Mouse (Mus musculus): ENCODE measurements around the gene Yeats4. TPM values are rescaled to one million over a fixed set of nuclear protein-coding genes. Genes with fewer than 3 reads are reported as not detected.

The Yeats4 gene
- polyA plus RNA-seq (2014; fragmentation: Nextera tagmentation; extraction: Ambion mirVana): 66.4 and 75.9 TPM in 2 replicates

GRCm38 (mm10) chr10:117224102-117224990, at the start of gene Yeats4:
TSS of gene Yeats4 (minus strand) at chr10:117224507.
- H3K27me3 ChIP-seq (ENCODE audit: control insufficient read depth, insufficient read depth, low read length): no peaks in the 10 kb centered on the region
- peak; percentile 95 for ATAC-seq (replicated peaks; ENCODE audit: insufficient number of reproducible peaks, low FRiP score, low TSS enrichment)
- H3K4me3 ChIP-seq (ENCODE audit: low read depth, low read length): peak within 1 kb of the TSS; percentile 67
- peak within 1 kb of the TSS; percentile 91 for H3K9ac ChIP-seq (ENCODE audit: low read depth, low read length)
- no peaks in the 10 kb centered on the region for H3K9me3 ChIP-seq (replicated peaks; ENCODE audit: control insufficient read depth, low read length)
- H3K27ac ChIP-seq (ENCODE audit: low read depth, low read length): peak within 1 kb of the TSS; percentile 95
- WGBS (ENCODE audit: insufficient replicate concordance): 1% methylated on average over 63 of the region's 63 CpGs
- peaks cover 7% of the 10 kb centered on the region; the same call in 1 of the 2 replicates for H3K4me1 ChIP-seq (ENCODE audit: control insufficient read depth, insufficient read depth, low read length)
- H3K36me3 ChIP-seq (ENCODE audit: control insufficient read depth, insufficient read depth, low read length): peaks cover 10% of the 10 kb centered on the region
- peak within 1 kb of the TSS; percentile 93 for H3K4me2 ChIP-seq

DNA sequence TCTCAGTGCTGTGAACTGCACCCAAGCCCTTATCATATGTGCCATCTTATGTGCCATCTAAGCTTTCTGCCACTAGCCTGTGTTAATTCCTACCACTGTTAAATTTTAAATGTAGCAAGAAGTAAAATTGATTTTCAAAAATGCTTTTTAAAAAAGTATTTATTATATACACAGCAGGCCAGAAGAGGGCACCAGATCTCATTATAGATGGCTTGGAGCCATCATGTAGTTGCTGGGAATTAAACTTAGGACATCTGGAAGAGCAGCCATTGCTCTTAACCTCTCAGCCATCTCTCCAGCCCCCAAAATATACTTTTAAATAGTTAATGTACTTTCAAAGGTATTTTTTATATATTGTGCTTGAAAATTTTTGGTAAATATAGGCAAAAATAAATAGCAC, 47.7 kb upstream of the Yeats4 start:
- Histone ChIP-seq H3K27me3 (ENCODE audit: control insufficient read depth, insufficient read depth, low read length) (no peaks in the 10 kb centered on the region), H3K4me2 (no peak overlapping the region), H3K9me3 (replicated peaks; ENCODE audit: control insufficient read depth, low read length) (no peaks in the 10 kb centered on the region), H3K4me1 (ENCODE audit: control insufficient read depth, insufficient read depth, low read length) (no peaks in the 10 kb centered on the region), H3K9ac (ENCODE audit: low read depth, low read length) (no peak overlapping the region), H3K36me3 (ENCODE audit: control insufficient read depth, insufficient read depth, low read length) (no peaks in the 10 kb centered on the region), H3K4me3 (ENCODE audit: low read depth, low read length) (no peak overlapping the region), H3K27ac (ENCODE audit: low read depth, low read length) (no peak overlapping the region)
- no peak for ATAC-seq (replicated peaks; ENCODE audit: insufficient number of reproducible peaks, low FRiP score, low TSS enrichment)

DNA sequence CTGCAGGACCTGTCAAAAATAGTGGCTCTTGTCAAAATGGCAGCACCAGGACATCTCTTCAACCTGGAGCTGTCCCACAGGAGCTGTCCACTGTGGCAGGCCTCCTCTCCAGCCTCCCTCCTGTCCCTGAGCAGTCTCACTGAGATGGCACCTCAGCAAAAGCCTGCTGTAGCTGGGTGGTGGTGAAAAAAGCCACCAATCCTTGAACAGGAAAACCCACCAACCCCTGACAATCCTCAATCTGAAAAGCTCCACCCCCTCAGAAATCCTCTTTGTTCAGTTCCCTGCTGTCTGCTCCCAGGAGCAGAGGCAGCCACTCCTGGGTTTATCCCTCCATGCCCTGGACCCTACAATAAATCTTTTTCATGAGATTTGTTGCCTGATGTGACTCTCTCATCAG, 35.6 kb upstream of the Yeats4 start:
- Histone ChIP-seq H3K9ac (ENCODE audit: low read depth, low read length) (no peak overlapping the region), H3K27ac (ENCODE audit: low read depth, low read length) (no peak overlapping the region), H3K27me3 (ENCODE audit: control insufficient read depth, insufficient read depth, low read length) (no peaks in the 10 kb centered on the region), H3K4me2 (no peak overlapping the region), H3K4me1 (ENCODE audit: control insufficient read depth, insufficient read depth, low read length) (no peaks in the 10 kb centered on the region), H3K9me3 (replicated peaks; ENCODE audit: control insufficient read depth, low read length) (0 out of 2 replicates have a peak, but pooled peaks cover 3% of the 10 kb centered on the region), H3K36me3 (ENCODE audit: control insufficient read depth, insufficient read depth, low read length) (no peaks in the 10 kb centered on the region), H3K4me3 (ENCODE audit: low read depth, low read length) (no peak overlapping the region)
- no peak for ATAC-seq (replicated peaks; ENCODE audit: insufficient number of reproducible peaks, low FRiP score, low TSS enrichment)

GRCm38 (mm10) chr10:117238603-117239002, 14.3 kb upstream of the Yeats4 start, which contains the start of gene 9530003J23Rik:
TSS of gene 9530003J23Rik (minus strand) at chr10:117238703.
- peaks cover 3% of the 10 kb centered on the region; the same call in 1 of the 2 replicates for H3K4me1 ChIP-seq (ENCODE audit: control insufficient read depth, insufficient read depth, low read length)
- ATAC-seq (replicated peaks; ENCODE audit: insufficient number of reproducible peaks, low FRiP score, low TSS enrichment): no peak
- no peak within 1 kb of the TSS for H3K4me2 ChIP-seq
- no peak within 1 kb of the TSS for H3K4me3 ChIP-seq (ENCODE audit: low read depth, low read length)
- H3K9me3 ChIP-seq (replicated peaks; ENCODE audit: control insufficient read depth, low read length): no peaks in the 10 kb centered on the region
- WGBS (ENCODE audit: insufficient replicate concordance): 81% methylated on average over 12 of the region's 12 CpGs
- H3K9ac ChIP-seq (ENCODE audit: low read depth, low read length): no peak within 1 kb of the TSS
- H3K27me3 ChIP-seq (ENCODE audit: control insufficient read depth, insufficient read depth, low read length): no peaks in the 10 kb centered on the region
- H3K36me3 ChIP-seq (ENCODE audit: control insufficient read depth, insufficient read depth, low read length): no peaks in the 10 kb centered on the region
- no peak within 1 kb of the TSS for H3K27ac ChIP-seq (ENCODE audit: low read depth, low read length)

GRCm38 (mm10) chr10:117235866-117236265, 11.6 kb upstream of the Yeats4 start:
- no peak for ATAC-seq (replicated peaks; ENCODE audit: insufficient number of reproducible peaks, low FRiP score, low TSS enrichment)
- 41% methylated on average over 11 of the region's 11 CpGs for WGBS (ENCODE audit: insufficient replicate concordance)
- peaks cover 3% of the 10 kb centered on the region; the same call in 1 of the 2 replicates for H3K4me1 ChIP-seq (ENCODE audit: control insufficient read depth, insufficient read depth, low read length)
- H3K36me3 ChIP-seq (ENCODE audit: control insufficient read depth, insufficient read depth, low read length): no peaks in the 10 kb centered on the region
- H3K4me3 ChIP-seq (ENCODE audit: low read depth, low read length): no peak overlapping the region
- no peak overlapping the region for H3K27ac ChIP-seq (ENCODE audit: low read depth, low read length)
- no peak overlapping the region for H3K4me2 ChIP-seq
- H3K9ac ChIP-seq (ENCODE audit: low read depth, low read length): no peak overlapping the region
- H3K27me3 ChIP-seq (ENCODE audit: control insufficient read depth, insufficient read depth, low read length): no peaks in the 10 kb centered on the region
- no peaks in the 10 kb centered on the region for H3K9me3 ChIP-seq (replicated peaks; ENCODE audit: control insufficient read depth, low read length)

- Histone ChIP-seq H3K9me3 (replicated peaks; ENCODE audit: control insufficient read depth, low read length) (no peaks in the 10 kb centered on the region), H3K4me3 (ENCODE audit: low read depth, low read length) (no peak overlapping the region), H3K9ac (ENCODE audit: low read depth, low read length) (no peak overlapping the region), H3K4me1 (ENCODE audit: control insufficient read depth, insufficient read depth, low read length) (peaks cover 3% of the 10 kb centered on the region; the same call in 1 of the 2 replicates), H3K36me3 (ENCODE audit: control insufficient read depth, insufficient read depth, low read length) (no peaks in the 10 kb centered on the region), H3K27me3 (ENCODE audit: control insufficient read depth, insufficient read depth, low read length) (no peaks in the 10 kb centered on the region), H3K27ac (ENCODE audit: low read depth, low read length) (no peak overlapping the region), H3K4me2 (no peak overlapping the region)
- 51% methylated on average over 4 of the region's 4 CpGs for WGBS (ENCODE audit: insufficient replicate concordance)
- no peak for ATAC-seq (replicated peaks; ENCODE audit: insufficient number of reproducible peaks, low FRiP score, low TSS enrichment)
Measured at GRCm38 (mm10) chr10:117234825-117235224, 10.5 kb upstream of the Yeats4 start.

DNA sequence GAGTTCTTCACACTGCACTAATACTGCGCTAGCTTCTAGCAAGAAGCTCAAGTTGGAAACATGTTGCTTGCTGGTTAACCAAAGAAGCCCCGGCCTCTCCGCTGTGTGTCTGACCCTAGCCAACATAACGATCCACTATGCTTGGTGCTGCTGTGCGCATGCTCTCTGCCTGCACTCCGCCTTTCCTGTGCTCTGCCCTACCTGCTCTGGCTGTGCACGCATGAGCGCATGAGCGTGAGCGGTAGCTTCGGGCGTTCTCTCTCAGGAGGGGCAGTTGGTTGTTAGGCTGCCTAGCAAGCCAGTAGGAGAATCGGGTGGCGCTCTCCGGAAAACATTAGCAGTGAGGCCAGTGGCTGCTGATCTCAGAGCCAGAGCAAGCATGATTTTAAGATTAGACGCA, 5.5 kb upstream of the Yeats4 start:
- Histone ChIP-seq H3K36me3 (ENCODE audit: control insufficient read depth, insufficient read depth, low read length) (no peaks in the 10 kb centered on the region), H3K4me1 (ENCODE audit: control insufficient read depth, insufficient read depth, low read length) (no peaks in the 10 kb centered on the region), H3K4me3 (ENCODE audit: low read depth, low read length) (no peak overlapping the region), H3K9ac (ENCODE audit: low read depth, low read length) (no peak overlapping the region), H3K27ac (ENCODE audit: low read depth, low read length) (no peak overlapping the region), H3K27me3 (ENCODE audit: control insufficient read depth, insufficient read depth, low read length) (no peaks in the 10 kb centered on the region), H3K9me3 (replicated peaks; ENCODE audit: control insufficient read depth, low read length) (no peaks in the 10 kb centered on the region), H3K4me2 (peak overlapping the region; percentile 19; the same call in 1 of the 2 replicates)
- no peak for ATAC-seq (replicated peaks; ENCODE audit: insufficient number of reproducible peaks, low FRiP score, low TSS enrichment)
- 64% methylated on average over 16 of the region's 16 CpGs for WGBS (ENCODE audit: insufficient replicate concordance)

GRCm38 (mm10) chr10:117226002-117226401, 1.7 kb upstream of the Yeats4 start:
- H3K4me2 ChIP-seq: no peak overlapping the region
- peaks cover 2% of the 10 kb centered on the region; the same call in 1 of the 2 replicates for H3K36me3 ChIP-seq (ENCODE audit: control insufficient read depth, insufficient read depth, low read length)
- H3K4me1 ChIP-seq (ENCODE audit: control insufficient read depth, insufficient read depth, low read length): peaks cover 7% of the 10 kb centered on the region; the same call in 1 of the 2 replicates

More at GRCm38 (mm10) chr10:117226002-117226401, 1.7 kb upstream of the Yeats4 start:
- H3K9ac ChIP-seq (ENCODE audit: low read depth, low read length): no peak overlapping the region
- no peaks in the 10 kb centered on the region for H3K9me3 ChIP-seq (replicated peaks; ENCODE audit: control insufficient read depth, low read length)
- no peaks in the 10 kb centered on the region for H3K27me3 ChIP-seq (ENCODE audit: control insufficient read depth, insufficient read depth, low read length)
- ATAC-seq (replicated peaks; ENCODE audit: insufficient number of reproducible peaks, low FRiP score, low TSS enrichment): no peak
- no peak overlapping the region for H3K27ac ChIP-seq (ENCODE audit: low read depth, low read length)
- 65% methylated on average over 3 of the region's 3 CpGs for WGBS (ENCODE audit: insufficient replicate concordance)
- H3K4me3 ChIP-seq (ENCODE audit: low read depth, low read length): no peak overlapping the region

Data from heart, embryonic 11.5 days (tissue).